Mouse (Mus musculus) small intestine, adult 2 months (tissue): Measurements from ENCODE around the gene Scimp.

ENCODE experiments used
- CTCF ChIP-seq: fragments of 200-500 bp; IDR thresholded peaks from 2 replicates; pipeline ENCODE4 v1.5.1; 2012; ENCODE audit warnings: low read depth, mild to moderate bottlenecking, control low read depth, inconsistent platforms, low read length, moderate library complexity, mixed read lengths; ENCODE audit not compliant: insufficient replicate concordance, insufficient read length; ENCODE audit errors: extremely low read depth
- POLR2A ChIP-seq: fragments of 200-500 bp; IDR thresholded peaks from 2 replicates; pipeline ENCODE4 v1.6.1; 2012; ENCODE audit warnings: low read depth, mild to moderate bottlenecking, control low read depth, inconsistent platforms, low read length, moderate library complexity

GRCm38 (mm10) chr11:70842983-70843382, 30.6 kb upstream of the Scimp start:
- TF ChIP-seq POLR2A (no peak), CTCF (no peak)
